Mouse (Mus musculus): ENCODE data around the gene Tsga10ip.
"Not testable (repeated sequence)": the region's sequence is repeated elsewhere in the genome, so short reads cannot be mapped to it uniquely, and the experiment has no call there.

Gene Tsga10ip

DNA sequence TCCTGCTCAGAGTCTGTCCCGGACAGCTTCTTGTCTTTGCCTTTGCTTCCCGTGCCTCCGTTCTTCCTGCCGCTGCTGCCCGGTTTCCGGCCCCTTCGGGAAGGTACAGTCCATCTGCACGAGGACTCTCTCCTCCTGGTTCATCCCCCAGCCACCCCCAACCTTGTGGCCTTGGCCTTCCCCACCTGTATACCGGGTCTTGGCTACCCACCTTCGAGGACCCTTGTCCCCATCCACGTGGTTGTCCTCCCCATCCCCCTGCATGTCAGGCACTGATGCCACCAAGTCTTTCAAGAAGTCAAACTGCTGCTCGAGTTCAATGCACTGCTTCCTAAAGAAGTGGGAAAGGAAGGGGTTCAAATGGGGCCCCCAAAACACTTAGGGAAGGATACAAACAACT lies 21.2 kb upstream of the Tsga10ip start:
- DNase-seq (ENCODE audit: low spot score): no peak

DNA sequence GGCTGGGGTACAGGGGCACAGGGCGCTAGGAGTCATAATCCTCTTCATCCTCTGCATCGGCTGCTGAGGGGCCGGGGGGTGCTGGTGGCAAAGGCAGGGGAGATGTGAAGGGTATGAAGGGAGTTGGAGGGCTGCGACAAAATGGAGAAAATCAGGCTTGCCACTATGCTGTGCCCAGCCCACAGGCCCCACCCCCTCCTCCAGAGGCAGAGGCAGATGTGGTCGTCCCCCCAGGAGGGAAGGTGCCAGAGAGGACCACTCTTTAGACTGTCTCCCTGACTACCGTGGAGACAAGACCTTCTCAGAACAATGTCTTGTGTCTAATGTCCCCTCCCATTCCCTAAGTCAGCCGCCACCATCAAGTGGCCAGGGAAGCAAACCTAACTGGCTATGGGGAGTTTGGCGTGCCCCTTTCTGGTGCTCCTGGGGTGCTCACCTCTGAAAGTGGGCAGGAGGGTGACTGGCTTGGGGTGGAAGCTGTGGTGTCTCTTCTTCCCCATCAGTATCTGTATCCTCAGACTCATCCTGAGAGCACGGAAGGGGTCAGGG lies 20.6 kb upstream of the Tsga10ip start:
- DNase-seq (ENCODE audit: low spot score): no peak

DNA sequence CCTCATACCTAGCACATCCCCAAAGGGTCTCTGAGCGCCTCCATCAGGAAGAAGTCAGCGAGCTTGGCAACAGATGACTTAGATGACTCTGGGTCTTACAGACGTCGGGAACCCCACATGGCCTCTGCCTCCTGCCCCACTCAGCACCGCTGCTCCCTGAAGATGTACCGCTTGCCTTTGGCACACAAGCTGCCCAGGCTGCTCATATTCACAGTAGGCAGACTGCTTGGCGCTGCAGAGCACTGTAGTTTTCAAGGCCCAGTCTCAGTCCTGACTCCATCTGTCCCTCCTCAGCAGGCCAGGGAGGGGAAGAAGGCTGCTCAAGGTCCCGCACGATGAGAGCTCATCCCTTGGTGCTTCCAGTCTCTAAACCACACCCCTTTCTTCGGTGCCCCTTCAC lies 19.9 kb upstream of the Tsga10ip start:
- DNase-seq (ENCODE audit: low spot score): no peak

DNA sequence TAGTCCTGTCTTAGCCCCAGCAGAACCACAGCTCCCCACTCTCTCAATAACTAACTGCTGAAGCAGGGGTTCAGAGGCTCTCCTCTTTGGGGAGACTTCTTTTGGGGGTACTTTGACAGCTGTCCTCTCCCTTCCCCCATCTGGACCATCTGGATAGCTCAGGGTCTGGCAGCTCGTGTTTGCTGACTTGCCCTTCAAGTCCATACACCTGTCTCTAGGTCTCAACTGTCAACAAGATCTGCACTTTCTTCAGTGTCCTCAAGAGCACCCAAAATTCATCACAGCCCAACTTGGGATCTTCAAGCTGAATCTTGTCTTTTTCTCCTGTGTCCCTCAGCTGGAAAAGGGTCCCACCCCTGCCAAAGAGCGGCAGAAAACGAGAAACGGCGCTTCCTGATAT lies 19.5 kb upstream of the Tsga10ip start:
- DNase-seq (ENCODE audit: low spot score): no peak

DNA sequence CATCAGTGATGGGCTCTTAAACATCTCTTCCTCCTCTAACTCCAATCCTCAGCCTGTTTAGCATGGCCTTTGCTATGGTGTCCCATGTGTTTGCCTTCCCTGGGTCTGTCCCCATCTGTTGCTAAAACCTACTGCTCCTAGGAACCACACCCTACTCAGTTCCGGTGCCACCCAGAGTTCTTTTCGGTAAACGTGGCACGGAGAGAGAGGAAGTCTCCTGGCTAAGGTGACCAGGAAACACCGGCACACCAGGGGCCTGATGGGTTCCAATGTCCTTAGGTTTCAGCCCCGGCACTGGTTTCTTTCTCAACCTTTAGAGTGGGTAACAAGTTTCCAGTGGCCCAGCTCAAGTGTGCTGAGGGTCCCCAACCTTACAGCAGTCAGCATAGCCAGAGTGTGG lies 18.3 kb upstream of the Tsga10ip start:
- no peak for DNase-seq (ENCODE audit: low spot score)

DNA sequence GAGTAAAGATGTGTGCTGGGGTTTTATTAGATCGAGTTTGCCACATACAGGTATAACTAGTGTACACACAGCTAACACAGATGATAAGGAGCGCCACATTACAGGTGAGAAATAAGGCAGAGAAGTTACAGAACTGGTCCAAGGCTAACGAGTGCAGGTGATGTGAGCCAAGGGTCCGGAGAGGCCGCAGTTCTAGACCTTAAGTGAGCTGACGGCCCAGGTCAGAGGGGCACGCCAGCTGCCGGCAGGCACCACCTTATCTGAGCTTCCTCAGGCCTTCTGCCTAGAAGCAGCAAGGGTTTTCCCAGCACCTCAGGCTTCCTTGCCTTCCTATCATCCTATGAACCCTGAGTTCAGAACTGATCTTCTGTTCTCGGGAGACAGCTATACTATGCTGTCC lies 17.3 kb upstream of the Tsga10ip start:
- DNase-seq (ENCODE audit: low spot score): no peak

DNA sequence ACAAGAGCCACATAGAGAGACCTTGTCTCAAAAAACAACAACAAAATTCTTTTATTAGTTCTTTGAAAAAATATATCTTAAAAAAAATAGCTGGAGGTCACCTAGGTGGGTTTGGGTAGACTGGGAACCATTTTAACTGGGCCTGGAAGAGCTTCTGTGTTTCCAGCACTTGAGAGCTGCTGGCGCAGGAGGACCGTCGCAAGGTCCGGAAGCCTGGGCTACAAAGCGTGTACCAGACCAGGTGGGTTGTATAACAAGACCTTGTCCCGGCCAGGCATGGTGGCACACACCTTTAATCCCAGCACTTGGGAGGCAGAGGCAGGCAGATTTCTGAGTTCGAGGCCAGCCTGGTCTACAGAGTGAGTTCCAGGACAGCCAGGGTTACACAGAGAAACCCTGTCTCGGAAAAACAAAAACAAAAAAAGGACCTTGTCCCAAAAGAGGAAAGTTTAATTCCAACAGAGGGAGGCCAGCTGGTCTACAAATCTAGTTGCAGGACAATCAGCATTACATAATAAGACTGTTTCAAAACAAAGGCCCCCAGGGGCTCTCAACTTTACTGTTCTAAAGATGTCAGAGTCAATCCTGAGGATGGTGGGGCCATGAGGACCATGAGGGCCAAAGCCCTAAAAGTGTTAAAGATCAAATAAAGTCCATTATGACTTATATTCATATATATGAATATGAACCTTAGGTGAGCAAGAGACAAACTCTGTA lies 16.6 kb upstream of the Tsga10ip start:
- no peak for DNase-seq (ENCODE audit: low spot score)

DNA sequence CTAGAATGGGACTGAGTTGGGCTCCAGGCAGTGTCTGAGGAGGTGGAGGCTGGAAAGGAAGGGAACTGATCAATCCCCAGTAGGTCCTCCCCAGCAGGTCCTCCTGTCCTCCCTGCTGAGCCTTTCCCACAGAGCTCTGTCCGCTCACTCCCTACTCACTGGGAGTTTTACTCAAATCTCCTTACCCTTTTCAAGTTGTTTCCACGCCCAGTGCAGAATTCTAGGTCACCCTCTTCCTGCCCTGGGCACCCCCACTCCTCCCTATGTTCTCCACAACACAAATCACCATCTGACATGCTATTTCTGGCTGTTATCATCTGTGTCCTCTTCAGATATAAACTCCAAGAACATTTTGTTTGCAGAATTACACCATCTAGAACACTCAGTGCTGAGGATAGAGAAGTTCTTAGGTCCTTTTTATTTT lies 12.2 kb upstream of the Tsga10ip start:
- DNase-seq (ENCODE audit: low spot score): no peak

DNA sequence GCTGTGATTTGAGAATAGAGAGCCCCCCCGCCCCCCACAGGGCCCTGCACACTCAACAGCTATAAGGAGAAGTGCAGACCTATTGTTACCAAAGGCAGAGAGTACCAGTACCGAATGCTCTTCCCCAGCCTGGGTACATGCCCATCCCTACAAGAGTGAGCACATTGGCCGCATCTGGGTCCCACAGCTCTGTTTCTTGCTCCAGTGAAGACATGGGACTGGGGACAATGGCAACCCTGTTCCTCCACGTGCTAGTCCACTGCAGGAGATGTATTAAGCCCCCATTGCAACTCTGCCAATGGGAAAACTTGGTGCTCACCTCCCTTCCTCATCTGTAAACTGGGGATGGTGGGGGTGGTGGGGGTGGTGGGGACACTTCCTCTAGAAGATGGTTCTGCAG lies 11.5 kb upstream of the Tsga10ip start:
- no peak for DNase-seq (ENCODE audit: low spot score)

DNA sequence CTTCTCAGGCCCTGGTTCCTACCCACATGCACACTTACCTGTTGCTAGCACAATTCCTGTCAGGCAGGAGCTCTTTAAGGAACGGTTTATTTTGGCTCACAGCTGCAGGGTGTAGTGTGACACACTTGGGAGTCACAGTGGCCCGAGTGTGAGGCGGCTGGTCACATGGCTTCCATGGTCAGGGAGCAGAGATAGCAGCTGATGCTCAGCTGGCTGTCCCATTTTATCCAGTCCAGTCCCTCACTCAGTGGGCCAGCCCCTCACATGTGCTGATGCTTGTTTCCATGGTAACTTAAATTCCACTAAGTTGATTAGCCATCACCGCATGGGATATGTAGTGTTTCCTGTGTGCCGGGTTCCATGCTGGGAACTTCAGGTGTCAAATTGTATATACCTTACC lies 9.6 kb upstream of the Tsga10ip start:
- DNase-seq (ENCODE audit: low spot score): no peak

DNA sequence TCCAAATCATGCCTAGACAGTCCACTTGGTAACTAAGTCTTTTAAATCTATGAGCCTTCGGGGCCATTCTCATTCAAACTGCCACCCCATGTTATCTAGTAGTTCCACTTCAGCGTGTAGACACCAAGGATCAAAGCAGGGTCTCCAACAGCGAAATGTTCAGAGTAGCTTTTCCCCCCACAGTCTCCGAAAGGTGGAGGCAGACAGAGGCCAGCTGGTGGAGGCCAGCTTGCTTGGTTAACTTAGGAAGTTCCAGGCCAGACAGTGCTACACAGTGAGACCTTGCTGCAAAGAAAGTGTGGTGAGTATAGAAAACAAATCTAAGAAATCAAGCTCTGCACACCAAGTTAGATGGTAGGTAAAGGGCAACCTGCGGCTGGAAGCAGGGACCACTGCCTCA lies 8.3 kb upstream of the Tsga10ip start:
- no peak for DNase-seq (ENCODE audit: low spot score)

DNA sequence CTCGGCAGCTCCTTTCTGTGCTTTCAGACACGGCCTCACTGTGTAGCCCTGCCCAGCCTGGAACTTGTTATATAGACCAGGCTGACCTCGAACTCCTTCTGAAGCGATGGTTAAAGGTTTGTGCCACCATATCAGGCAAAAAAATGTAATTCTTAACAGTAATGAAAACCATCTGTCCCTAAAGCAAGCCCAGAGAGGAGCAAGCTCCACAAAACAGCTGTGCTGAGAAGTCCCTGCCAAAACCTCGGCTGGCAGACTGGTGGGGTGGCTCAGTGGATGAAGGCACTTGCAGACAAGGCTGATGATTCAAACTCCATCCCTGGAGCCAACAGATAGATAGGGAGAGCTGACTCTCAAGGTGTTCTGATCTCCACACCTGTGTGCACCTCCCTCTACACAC lies 6.7 kb upstream of the Tsga10ip start:
- DNase-seq (ENCODE audit: low spot score): no peak

DNA sequence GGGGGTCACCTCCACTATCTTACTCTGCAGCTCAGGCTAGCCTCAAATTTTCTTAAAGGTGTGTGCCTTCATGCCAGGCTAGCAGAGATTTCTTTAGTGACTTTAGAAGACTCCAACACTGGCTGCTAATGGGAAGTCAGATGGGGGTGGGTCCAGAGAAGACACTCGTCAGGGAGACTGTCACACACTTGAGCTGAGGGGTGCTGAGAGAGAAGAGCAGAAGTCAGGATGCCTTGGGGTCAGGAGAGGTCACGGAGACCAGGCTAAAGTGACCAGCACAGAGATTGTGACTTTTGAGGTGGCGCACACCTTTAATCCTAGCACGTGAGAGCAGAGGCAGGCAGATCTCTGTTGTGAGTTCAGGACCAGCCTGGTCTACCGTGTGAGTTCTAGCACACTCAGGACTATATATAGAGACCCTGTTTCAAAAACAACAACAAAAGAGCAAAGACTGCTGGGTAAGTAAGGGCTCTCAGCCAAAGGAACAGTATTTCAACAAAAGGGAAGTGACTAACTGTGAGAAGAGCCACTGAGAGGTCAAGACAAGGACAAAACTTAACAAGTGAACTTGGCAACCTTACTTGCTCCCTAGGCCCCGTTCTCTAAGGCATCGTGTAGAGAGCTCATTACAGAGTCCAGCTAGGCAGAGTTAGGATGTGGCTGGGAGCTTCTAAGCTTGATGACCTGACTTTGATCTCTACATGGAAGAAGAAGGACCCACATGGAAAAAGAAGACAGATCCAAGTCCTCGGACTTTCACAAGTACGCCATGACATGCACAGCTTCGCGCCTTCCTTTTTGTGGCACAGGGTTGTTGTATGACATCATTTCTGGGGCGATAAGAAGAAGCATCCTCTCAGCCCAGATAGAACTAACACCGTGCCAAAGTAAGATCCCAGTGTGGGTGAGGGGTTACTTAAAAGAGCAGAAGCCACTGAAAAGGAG lies 6.0 kb upstream of the Tsga10ip start:
- no peak for DNase-seq (ENCODE audit: low spot score)

DNA sequence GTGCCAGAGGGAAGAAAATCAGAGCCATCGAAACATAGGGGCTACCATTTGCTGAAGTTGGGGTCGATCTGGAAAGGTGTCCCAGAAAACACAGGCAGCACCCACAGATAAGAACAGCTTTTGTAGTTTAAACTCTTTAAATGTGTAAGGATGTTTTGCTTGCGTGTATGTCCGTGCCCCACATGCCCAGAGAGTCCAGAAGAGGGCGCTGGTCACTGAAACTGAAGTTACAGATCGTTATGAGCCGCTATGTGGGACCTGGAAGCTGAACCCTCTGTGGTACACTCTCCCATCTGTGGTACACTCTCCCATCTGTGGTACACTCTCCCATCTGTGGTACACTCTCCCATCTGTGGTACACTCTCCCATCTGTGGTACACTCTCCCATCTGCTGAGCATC lies 4.8 kb upstream of the Tsga10ip start:
- DNase-seq (ENCODE audit: low spot score): no peak

DNA sequence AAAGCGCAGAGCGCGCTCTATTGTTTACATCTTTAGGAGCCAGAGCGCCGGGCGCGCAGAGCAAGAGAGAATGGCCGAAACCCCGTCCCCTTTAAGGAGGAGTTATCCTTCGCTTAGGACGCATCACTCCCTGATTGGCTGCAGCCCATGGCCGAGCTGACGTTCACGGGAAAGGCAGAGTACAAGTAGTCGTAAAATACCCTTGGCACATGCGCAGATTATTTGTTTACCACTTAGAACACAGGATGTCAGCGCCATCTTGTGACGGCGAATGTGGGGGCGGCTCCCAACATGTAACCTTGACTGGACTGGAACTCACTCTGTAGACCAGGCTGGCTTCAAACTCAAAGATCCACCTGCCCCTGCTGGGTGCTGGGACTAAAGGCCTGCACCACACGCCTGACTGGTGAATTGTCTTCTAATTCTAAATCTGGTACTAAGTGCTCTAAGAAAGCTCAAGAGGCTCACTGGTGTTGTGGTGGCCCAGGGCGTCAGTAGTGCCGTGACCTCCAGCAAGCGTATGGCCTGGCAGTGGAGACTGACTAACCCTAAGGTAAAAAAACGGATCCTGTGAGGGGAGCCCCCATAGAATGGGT lies 4.3 kb upstream of the Tsga10ip start:
- not testable (repeated sequence) for DNase-seq (ENCODE audit: low spot score)

DNA sequence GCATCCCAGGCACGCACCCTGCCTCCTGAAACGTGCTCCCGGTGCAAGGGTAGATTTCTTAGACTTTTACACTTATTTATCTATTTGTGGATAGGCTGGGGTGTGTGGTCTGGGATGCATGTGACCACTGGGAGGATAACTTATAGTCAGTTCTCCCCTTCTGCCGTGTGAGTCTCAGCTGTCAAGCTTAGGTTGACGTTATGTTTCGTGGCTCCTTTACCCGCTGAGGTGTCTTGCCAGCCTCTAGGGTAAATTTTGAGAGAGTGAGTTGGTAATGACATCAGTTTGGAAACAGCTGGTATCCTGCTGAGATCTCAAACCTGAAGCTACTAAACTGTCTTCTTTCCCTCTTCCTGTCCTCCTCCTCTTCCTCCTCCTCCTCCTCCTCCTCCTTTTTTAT lies 3.6 kb upstream of the Tsga10ip start:
- no peak for DNase-seq (ENCODE audit: low spot score)

DNA sequence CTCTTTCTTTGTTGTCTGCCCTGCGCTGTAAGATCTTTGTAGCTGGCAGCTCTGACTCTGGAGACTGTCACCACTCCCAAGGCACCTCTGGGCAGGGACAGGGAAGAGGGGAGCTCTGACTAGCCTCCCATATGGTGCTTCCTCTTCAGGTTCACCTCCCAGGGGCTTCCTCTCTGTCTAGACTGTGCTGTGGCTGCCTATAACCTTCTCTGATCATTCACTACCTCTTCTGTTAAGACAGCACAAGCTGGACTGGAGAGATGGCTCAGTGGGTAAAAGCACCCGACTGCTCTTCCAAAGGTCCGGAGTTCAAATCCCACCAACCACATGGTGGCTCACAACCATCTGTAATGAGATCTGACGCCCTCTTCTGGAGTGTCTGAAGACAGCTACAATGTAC lies 1.3 kb downstream of the Tsga10ip start:
- not testable (repeated sequence) for DNase-seq (ENCODE audit: low spot score)

DNA sequence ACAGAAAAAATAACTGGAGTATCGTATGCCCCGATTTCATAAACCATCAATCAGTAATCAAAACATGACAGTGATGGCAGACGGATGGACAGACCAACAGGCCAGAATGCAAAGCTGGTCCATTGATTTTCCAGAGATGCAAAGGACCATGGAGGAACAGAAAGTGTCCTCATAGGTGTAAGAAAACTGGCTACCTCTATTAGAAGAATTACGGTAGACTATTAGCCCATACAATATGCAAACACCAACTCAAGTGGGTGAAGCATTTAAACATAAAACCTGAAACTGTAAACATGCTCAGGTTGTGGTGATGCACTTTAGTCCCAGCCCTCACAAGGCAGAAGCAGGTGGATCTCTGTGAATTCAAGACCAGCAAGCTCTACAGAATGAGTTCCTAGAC lies 7.0 kb downstream of the Tsga10ip start:
- no peak for DNase-seq (ENCODE audit: low spot score)

DNA sequence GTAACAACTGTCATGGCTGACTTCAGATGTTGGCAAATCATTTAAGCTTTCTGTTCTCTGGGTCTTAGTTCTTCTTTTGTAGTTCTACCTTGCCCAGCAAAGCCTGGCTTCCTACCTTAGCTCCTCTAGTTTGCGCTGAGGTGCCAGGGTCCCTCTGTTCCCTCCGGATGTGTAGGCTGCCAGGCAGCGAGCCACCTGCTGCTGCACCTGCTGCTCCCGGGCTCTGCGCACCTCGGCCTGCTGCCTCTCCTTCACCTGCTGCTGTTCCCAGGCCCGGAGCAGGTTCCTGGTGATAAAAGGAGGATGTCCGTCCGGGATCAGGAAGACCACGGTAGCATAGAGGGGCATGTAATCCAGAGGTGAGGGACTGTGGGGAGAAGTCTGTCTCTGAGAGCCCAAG lies 8.2 kb downstream of the Tsga10ip start:
- no peak for DNase-seq (ENCODE audit: low spot score)

DNA sequence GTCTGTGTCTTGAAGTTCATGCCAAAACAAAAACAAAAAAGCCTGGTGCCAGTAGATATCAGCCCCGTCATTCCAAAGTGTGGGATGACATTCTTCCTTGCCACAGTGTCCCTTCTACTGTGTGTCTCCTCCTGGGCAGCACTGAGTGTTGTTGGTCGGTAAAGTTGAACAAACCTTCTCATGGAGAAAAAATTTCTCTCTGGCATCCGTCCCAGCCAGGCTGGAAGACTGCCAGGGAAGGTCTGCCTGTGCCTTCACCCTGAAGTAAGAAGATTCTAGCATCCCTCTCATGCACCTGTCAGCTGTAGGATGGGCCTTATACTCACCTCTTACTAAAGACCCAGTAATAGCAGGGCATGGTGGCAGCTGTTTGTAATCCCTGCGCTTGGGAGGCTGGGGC lies 9.4 kb downstream of the Tsga10ip start:
- DNase-seq (ENCODE audit: low spot score): no peak

DNA sequence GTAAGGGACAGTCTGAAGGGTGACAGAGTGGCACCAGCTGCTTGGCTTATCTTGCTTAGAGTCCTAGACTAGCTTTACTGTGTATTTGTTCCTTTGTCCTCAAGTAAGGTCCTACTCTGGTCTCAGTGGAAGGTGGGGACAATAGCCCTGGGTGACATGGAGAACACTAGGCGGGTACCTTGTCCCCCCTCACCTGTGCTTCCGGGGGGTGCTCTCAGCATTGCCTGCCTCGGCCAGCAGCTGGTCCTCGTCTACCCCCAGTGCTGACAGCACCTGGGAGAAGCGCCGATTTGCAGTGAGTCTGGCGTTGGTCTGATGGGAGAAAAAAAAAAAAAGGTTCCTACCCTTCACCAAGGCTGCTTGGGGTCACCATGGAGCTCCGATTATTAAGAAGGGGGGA lies 11.9 kb downstream of the Tsga10ip start:
- no peak for DNase-seq (ENCODE audit: low spot score)

DNA sequence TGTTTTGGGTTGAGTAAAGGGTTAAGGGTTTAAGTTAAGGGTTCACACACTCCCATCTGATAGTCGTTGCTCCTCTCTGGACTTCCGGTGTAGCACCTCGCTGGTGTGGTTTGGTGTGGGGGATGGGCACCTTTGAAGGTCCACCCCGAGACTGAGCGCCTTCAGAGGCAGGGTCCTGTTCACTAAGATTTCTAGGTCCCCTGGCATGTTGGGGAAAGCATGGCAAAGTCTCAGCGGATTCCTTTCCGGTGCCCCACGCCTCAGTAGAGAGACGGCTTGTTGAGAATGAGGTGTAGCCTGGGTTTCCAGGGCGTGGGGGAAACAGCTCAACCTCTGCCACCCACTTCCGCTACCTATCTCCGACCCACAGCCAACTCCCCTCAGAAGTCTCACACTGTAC lies 12.7 kb downstream of the Tsga10ip start:
- DNase-seq (ENCODE audit: low spot score): no peak
